Mouse (Mus musculus): ENCODE measurements around the gene Rgs3. TPM values are rescaled to one million over a fixed set of nuclear protein-coding genes. Genes with fewer than 3 reads are reported as not detected.
A peak's percentile ranks its signal among the peaks of the same experiment; 100 is the strongest.

The Rgs3 gene
- polyA plus RNA-seq, 1 experiment from 2014 or later, result 38.8 TPM

GRCm38 (mm10) chr4:62729941-62730340 is 170.3 kb downstream of the Rgs3 start:
- Histone ChIP-seq H3K4me2 (ENCODE audit: low read depth, low read length) (no peak overlapping the region), H3K4me3 (ENCODE audit: low read depth, low read length) (no peak overlapping the region), H3K36me3 (ENCODE audit: control insufficient read depth, insufficient read depth, low read length) (no peaks in the 10 kb centered on the region), H3K9me3 (ENCODE audit: control insufficient read depth, low read length) (peaks cover 9% of the 10 kb centered on the region; the same call in 1 of the 2 replicates), H3K4me1 (ENCODE audit: control insufficient read depth, insufficient read depth, low read length) (peaks cover 50% of the 10 kb centered on the region), H3K9ac (ENCODE audit: low read depth, low read length) (no peak overlapping the region), H3K27me3 (replicated peaks; ENCODE audit: control insufficient read depth, insufficient read depth, low read length) (no peaks in the 10 kb centered on the region), H3K27ac (replicated peaks; ENCODE audit: low read depth, low read length) (no peak overlapping the region)
- WGBS, result 76% methylated on average over 5 of the region's 5 CpGs
- ATAC-seq (ENCODE audit: low read depth), result no peak
- DNase-seq (ENCODE audit: low spot score), result no peak

DNA sequence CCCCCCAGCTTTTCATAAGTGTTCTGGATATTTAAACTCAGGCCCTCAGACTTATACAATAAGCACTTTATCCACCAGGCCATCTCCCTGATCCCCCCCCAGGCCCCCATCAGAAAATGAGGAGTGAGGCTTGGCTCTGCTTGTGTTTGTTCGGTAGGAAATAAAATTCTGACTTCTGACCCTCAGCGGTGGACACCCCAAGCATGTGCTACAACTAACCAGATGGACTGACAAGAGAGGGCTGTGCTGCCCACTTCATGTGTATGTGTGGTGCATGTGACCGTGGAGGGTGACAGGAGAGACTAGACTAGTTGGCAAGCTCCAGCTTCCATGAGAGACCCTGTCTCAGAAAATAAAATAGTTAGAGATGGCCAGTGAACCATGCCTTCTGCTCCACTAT is 171.2 kb downstream of the Rgs3 start:
- no peaks in the 10 kb centered on the region for H3K36me3 ChIP-seq (ENCODE audit: control insufficient read depth, insufficient read depth, low read length)
- DNase-seq (ENCODE audit: low spot score) (no peak), ATAC-seq (ENCODE audit: low read depth) (no peak)
- WGBS, result 73% methylated on average over 3 of the region's 3 CpGs
- 0 out of 2 replicates have a peak, but pooled peaks cover under 1% of the 10 kb centered on the region for H3K9me3 ChIP-seq (ENCODE audit: control insufficient read depth, low read length)
- peaks cover 57% of the 10 kb centered on the region for H3K4me1 ChIP-seq (ENCODE audit: control insufficient read depth, insufficient read depth, low read length)
- no peak overlapping the region for H3K9ac ChIP-seq (ENCODE audit: low read depth, low read length)
- no peak overlapping the region for H3K4me3 ChIP-seq (ENCODE audit: low read depth, low read length)
- H3K27ac ChIP-seq (replicated peaks; ENCODE audit: low read depth, low read length), result peak overlapping the region; percentile 67; the same call in 1 of the 2 replicates
- H3K4me2 ChIP-seq (ENCODE audit: low read depth, low read length), result no peak overlapping the region
- no peaks in the 10 kb centered on the region for H3K27me3 ChIP-seq (replicated peaks; ENCODE audit: control insufficient read depth, insufficient read depth, low read length)

DNA sequence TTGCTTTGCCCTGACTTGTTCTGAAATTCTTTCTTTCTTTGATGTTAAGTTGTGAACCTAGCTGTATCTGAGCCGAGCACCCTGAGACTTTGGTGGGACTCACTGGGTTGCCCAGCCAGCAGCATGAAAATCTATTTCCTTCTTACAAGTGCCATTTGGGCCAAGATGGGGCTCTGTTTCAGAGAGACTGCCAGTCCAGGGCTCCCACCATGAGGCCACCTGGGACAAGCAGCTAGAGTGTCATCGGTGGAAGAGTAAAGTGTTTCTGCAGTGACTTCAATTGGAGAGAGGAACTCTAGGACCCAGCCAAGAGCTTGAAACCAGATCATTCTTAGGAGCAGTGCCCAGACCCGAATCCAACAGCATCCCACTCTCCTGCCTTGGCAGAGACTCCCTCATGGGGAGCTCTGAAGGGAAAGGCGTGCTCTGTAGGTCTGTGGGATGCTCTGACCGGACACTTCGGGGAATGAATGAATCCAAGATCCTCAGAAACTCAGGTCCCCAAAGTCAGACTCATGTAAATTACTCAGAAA is 171.9 kb downstream of the Rgs3 start:
- no peaks in the 10 kb centered on the region for H3K27me3 ChIP-seq (replicated peaks; ENCODE audit: control insufficient read depth, insufficient read depth, low read length)
- H3K4me3 ChIP-seq (ENCODE audit: low read depth, low read length), result no peak overlapping the region
- no peaks in the 10 kb centered on the region for H3K36me3 ChIP-seq (ENCODE audit: control insufficient read depth, insufficient read depth, low read length)
- H3K9me3 ChIP-seq (ENCODE audit: control insufficient read depth, low read length), result no peaks in the 10 kb centered on the region
- WGBS, result 69% methylated on average over 6 of the region's 6 CpGs
- ATAC-seq (ENCODE audit: low read depth), result no peak
- peaks cover 64% of the 10 kb centered on the region for H3K4me1 ChIP-seq (ENCODE audit: control insufficient read depth, insufficient read depth, low read length)
- H3K27ac ChIP-seq (replicated peaks; ENCODE audit: low read depth, low read length), result peak overlapping the region; percentile 67
- no peak overlapping the region for H3K4me2 ChIP-seq (ENCODE audit: low read depth, low read length)
- 0 out of 2 replicates have a peak overlapping the region, but pooled peaks have one; percentile 11 for H3K9ac ChIP-seq (ENCODE audit: low read depth, low read length)
- DNase-seq (ENCODE audit: low spot score), result no peak

DNA sequence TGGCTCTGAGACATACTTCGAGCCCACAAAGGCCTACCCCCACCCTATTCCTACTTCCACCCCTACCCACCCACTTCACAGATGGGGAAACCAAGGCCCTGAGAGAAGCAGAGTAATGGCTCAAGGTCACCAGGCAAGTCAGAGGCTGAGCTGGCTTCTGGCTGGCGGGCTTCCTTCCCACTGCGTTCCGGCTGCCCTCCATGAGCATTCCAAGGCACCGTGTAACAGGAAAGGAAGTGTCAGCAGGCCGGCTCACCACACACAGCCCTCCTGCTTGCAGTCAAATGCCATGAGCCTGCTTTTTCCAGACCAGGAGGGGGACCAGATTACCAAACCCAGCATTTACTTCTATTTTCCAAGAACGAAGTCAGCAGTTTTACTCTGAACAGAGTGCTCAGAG is 172.4 kb downstream of the Rgs3 start:
- Histone ChIP-seq H3K36me3 (ENCODE audit: control insufficient read depth, insufficient read depth, low read length) (no peaks in the 10 kb centered on the region), H3K4me2 (ENCODE audit: low read depth, low read length) (no peak overlapping the region), H3K27ac (replicated peaks; ENCODE audit: low read depth, low read length) (peak overlapping the region; percentile 67), H3K4me1 (ENCODE audit: control insufficient read depth, insufficient read depth, low read length) (peaks cover 63% of the 10 kb centered on the region), H3K27me3 (replicated peaks; ENCODE audit: control insufficient read depth, insufficient read depth, low read length) (no peaks in the 10 kb centered on the region), H3K9me3 (ENCODE audit: control insufficient read depth, low read length) (no peaks in the 10 kb centered on the region), H3K4me3 (ENCODE audit: low read depth, low read length) (no peak overlapping the region), H3K9ac (ENCODE audit: low read depth, low read length) (peak overlapping the region; percentile 11; the same call in 1 of the 2 replicates)
- DNase-seq (ENCODE audit: low spot score) (no peak), ATAC-seq (ENCODE audit: low read depth) (no peak)
- 57% methylated on average over 7 of the region's 7 CpGs for WGBS

GRCm38 (mm10) chr4:62732840-62733239 is 173.2 kb downstream of the Rgs3 start:
- DNase-seq (ENCODE audit: low spot score), result peak; percentile 89
- H3K4me3 ChIP-seq (ENCODE audit: low read depth, low read length), result no peak overlapping the region
- H3K4me2 ChIP-seq (ENCODE audit: low read depth, low read length), result no peak overlapping the region
- H3K9ac ChIP-seq (ENCODE audit: low read depth, low read length), result peak overlapping the region; percentile 15; the same call in 1 of the 2 replicates
- H3K36me3 ChIP-seq (ENCODE audit: control insufficient read depth, insufficient read depth, low read length), result no peaks in the 10 kb centered on the region
- peaks cover 56% of the 10 kb centered on the region for H3K4me1 ChIP-seq (ENCODE audit: control insufficient read depth, insufficient read depth, low read length)
- peak overlapping the region; percentile 67 for H3K27ac ChIP-seq (replicated peaks; ENCODE audit: low read depth, low read length)
- H3K27me3 ChIP-seq (replicated peaks; ENCODE audit: control insufficient read depth, insufficient read depth, low read length), result no peaks in the 10 kb centered on the region
- ATAC-seq (ENCODE audit: low read depth), result peak; percentile 74
- no peaks in the 10 kb centered on the region for H3K9me3 ChIP-seq (ENCODE audit: control insufficient read depth, low read length)
- 27% methylated on average over 2 of the region's 2 CpGs for WGBS

- whole genome bisulfite sequencing, result 85% methylated on average over 3 of the region's 4 CpGs
- H3K4me3 ChIP-seq (ENCODE audit: low read depth, low read length), result no peak overlapping the region
- H3K9me3 ChIP-seq (ENCODE audit: control insufficient read depth, low read length), result no peaks in the 10 kb centered on the region
- DNase-seq (ENCODE audit: low spot score) (no peak), ATAC-seq (ENCODE audit: low read depth) (no peak)
- no peak overlapping the region for H3K4me2 ChIP-seq (ENCODE audit: low read depth, low read length)
- peaks cover 61% of the 10 kb centered on the region for H3K4me1 ChIP-seq (ENCODE audit: control insufficient read depth, insufficient read depth, low read length)
- H3K36me3 ChIP-seq (ENCODE audit: control insufficient read depth, insufficient read depth, low read length), result no peaks in the 10 kb centered on the region
- peak overlapping the region; percentile 67; the same call in 1 of the 2 replicates for H3K27ac ChIP-seq (replicated peaks; ENCODE audit: low read depth, low read length)
- H3K9ac ChIP-seq (ENCODE audit: low read depth, low read length), result no peak overlapping the region
- H3K27me3 ChIP-seq (replicated peaks; ENCODE audit: control insufficient read depth, insufficient read depth, low read length), result no peaks in the 10 kb centered on the region
These were observed 174.3 kb downstream of the Rgs3 start for GRCm38 (mm10) chr4:62733938-62734337.

- ATAC-seq (ENCODE audit: low read depth) (no peak), DNase-seq (ENCODE audit: low spot score) (no peak)
- Histone ChIP-seq H3K4me2 (ENCODE audit: low read depth, low read length) (no peak overlapping the region), H3K27me3 (replicated peaks; ENCODE audit: control insufficient read depth, insufficient read depth, low read length) (no peaks in the 10 kb centered on the region), H3K9ac (ENCODE audit: low read depth, low read length) (no peak overlapping the region), H3K27ac (replicated peaks; ENCODE audit: low read depth, low read length) (no peak overlapping the region), H3K4me1 (ENCODE audit: control insufficient read depth, insufficient read depth, low read length) (peaks cover 56% of the 10 kb centered on the region), H3K9me3 (ENCODE audit: control insufficient read depth, low read length) (no peaks in the 10 kb centered on the region), H3K36me3 (ENCODE audit: control insufficient read depth, insufficient read depth, low read length) (no peaks in the 10 kb centered on the region), H3K4me3 (ENCODE audit: low read depth, low read length) (no peak overlapping the region)
- whole genome bisulfite sequencing, result 76% methylated on average over 8 of the region's 8 CpGs
These were observed 175.6 kb downstream of the Rgs3 start for GRCm38 (mm10) chr4:62735291-62735690.

GRCm38 (mm10) chr4:62735878-62736277 is 176.2 kb downstream of the Rgs3 start:
- no peak for ATAC-seq (ENCODE audit: low read depth)
- no peaks in the 10 kb centered on the region for H3K9me3 ChIP-seq (ENCODE audit: control insufficient read depth, low read length)

GRCm38 (mm10) chr4:62736421-62736820 is 176.8 kb downstream of the Rgs3 start:
- Histone ChIP-seq H3K36me3 (ENCODE audit: control insufficient read depth, insufficient read depth, low read length) (no peaks in the 10 kb centered on the region), H3K27me3 (replicated peaks; ENCODE audit: control insufficient read depth, insufficient read depth, low read length) (no peaks in the 10 kb centered on the region), H3K4me3 (ENCODE audit: low read depth, low read length) (no peak overlapping the region), H3K9me3 (ENCODE audit: control insufficient read depth, low read length) (no peaks in the 10 kb centered on the region), H3K4me1 (ENCODE audit: control insufficient read depth, insufficient read depth, low read length) (peaks cover 56% of the 10 kb centered on the region), H3K4me2 (ENCODE audit: low read depth, low read length) (0 out of 2 replicates have a peak overlapping the region, but pooled peaks have one; percentile 4), H3K9ac (ENCODE audit: low read depth, low read length) (no peak overlapping the region), H3K27ac (replicated peaks; ENCODE audit: low read depth, low read length) (peak overlapping the region; percentile 50)
- ATAC-seq (ENCODE audit: low read depth) (no peak), DNase-seq (ENCODE audit: low spot score) (no peak)
- 65% methylated on average over 6 of the region's 7 CpGs for WGBS

More at GRCm38 (mm10) chr4:62735878-62736277, 176.2 kb downstream of the Rgs3 start:
- Histone ChIP-seq H3K9ac (ENCODE audit: low read depth, low read length) (no peak overlapping the region), H3K4me3 (ENCODE audit: low read depth, low read length) (no peak overlapping the region), H3K27ac (replicated peaks; ENCODE audit: low read depth, low read length) (peak overlapping the region; percentile 50), H3K36me3 (ENCODE audit: control insufficient read depth, insufficient read depth, low read length) (no peaks in the 10 kb centered on the region), H3K4me2 (ENCODE audit: low read depth, low read length) (0 out of 2 replicates have a peak overlapping the region, but pooled peaks have one; percentile 4), H3K27me3 (replicated peaks; ENCODE audit: control insufficient read depth, insufficient read depth, low read length) (no peaks in the 10 kb centered on the region), H3K4me1 (ENCODE audit: control insufficient read depth, insufficient read depth, low read length) (peaks cover 56% of the 10 kb centered on the region)
- WGBS, result 51% methylated on average over 9 of the region's 9 CpGs
- DNase-seq (ENCODE audit: low spot score), result peak; percentile 76

Data from embryonic facial prominence, embryonic 14.5 days (tissue).